In the genomic region with DNA sequence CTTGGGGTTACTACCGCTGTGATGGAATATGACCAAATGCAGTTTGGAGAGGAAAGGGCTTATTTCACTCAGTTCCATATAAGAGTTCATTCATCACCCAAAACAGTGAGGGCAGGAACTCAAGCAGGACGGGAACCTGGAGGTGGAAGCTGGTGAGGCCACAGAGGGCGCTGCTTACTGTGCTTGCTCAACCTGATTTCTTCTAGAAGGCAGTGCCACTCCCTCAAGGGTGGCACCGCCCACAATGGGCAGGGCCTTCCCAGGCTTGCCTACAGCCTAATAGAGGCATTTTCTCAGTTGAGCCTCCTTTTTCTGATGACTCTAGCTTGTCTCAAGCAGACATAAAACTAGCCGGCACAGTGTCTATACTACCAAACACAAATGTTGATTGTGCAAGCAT, we compare ENCODE assay signal across 8 mouse cellular contexts. TPM values are rescaled to one million over a fixed set of nuclear protein-coding genes. Genes with fewer than 3 reads are reported as not detected.
DNase-seq lines count a peak whose midpoint lies in the region; ATAC-seq and TF ChIP-seq lines count a peak whose summit lies in the region.

No protein-coding gene starts in this region.

- H3K27me3 ChIP-seq in CH12.LX (replicated peaks) = no peaks in the 10 kb centered on the region
- H3K27me3 ChIP-seq in kidney, embryonic 16.5 days (ENCODE audit: insufficient read depth, low read length) = no peaks in the 10 kb centered on the region
- no peaks in the 10 kb centered on the region for H3K27me3 ChIP-seq in megakaryocyte, embryonic 14.5 days (replicated peaks)
- no peaks in the 10 kb centered on the region for H3K27me3 ChIP-seq in midbrain, embryonic 10.5 days (ENCODE audit: low read depth, poor library complexity, severe bottlenecking)

- H3K9ac ChIP-seq in CH12.LX (ENCODE audit: insufficient read depth, low read depth) = no peak overlapping the region
- no peak overlapping the region for H3K9ac ChIP-seq in kidney, embryonic 16.5 days (replicated peaks; ENCODE audit: low read length)

- peak; percentile 67 for TF ChIP-seq RAD21 in CH12.LX (IDR thresholded peaks at IDR 0.05; ENCODE audit: low read depth, low read length)

- no peaks in the 10 kb centered on the region for H3K9me3 ChIP-seq in CH12.LX (replicated peaks; ENCODE audit: low read length)
- no peaks in the 10 kb centered on the region for H3K9me3 ChIP-seq in kidney, embryonic 16.5 days (ENCODE audit: low read length)
- H3K9me3 ChIP-seq in megakaryocyte, embryonic 14.5 days = no peaks in the 10 kb centered on the region
- no peaks in the 10 kb centered on the region for H3K9me3 ChIP-seq in midbrain, embryonic 10.5 days (replicated peaks)

- H3K36me3 ChIP-seq in CH12.LX (replicated peaks in 1 of 2; ENCODE audit: control insufficient read depth in 1 of 2, insufficient read depth in 1 of 2, low read length in 1 of 2) = peaks cover 17 to 25% of the 10 kb centered on the region in 2 experiments
- H3K36me3 ChIP-seq in kidney, embryonic 16.5 days (ENCODE audit: insufficient read depth, low read length) = peaks cover 4% of the 10 kb centered on the region; the same call in 1 of the 2 replicates
- peaks cover 37% of the 10 kb centered on the region for H3K36me3 ChIP-seq in megakaryocyte, embryonic 14.5 days (replicated peaks; ENCODE audit: low read length)
- no peaks in the 10 kb centered on the region for H3K36me3 ChIP-seq in midbrain, embryonic 10.5 days

- 0 out of 2 replicates have a peak, but pooled peaks have one; percentile 16 for ATAC-seq in kidney, embryonic 16.5 days (ENCODE audit: low FRiP score, low TSS enrichment)

- dilution Hi-C loops in CH12.LX (cut with MboI; ENCODE audit: extremely low pct_ligation_motif_present, extremely low pct_unique_long_range_greater_than_20kb, low sequenced_read_pairs) = no loop called here

- TF ChIP-seq POLR2A in CH12.LX (IDR thresholded peaks at IDR 0.05; ENCODE audit: low read depth, low read length) = no peak

- in situ Hi-C loops in CH12.LX (cut with MboI; ENCODE audit: low pct_ligation_motif_present, low pct_unique_long_range_greater_than_20kb, low sequenced_read_pairs) = no loop called here

- TF ChIP-seq CTCF in CH12.LX (conservative IDR thresholded peaks at IDR 0.05 in 1 of 2, IDR thresholded peaks at IDR 0.05 in 1 of 2; ENCODE audit: low read depth in 2 of 2, low read length in 2 of 2) = peak in 1 of 2 experiments; percentile 68; a peak in 2 of 4 replicates

- H3K4me2 ChIP-seq in CH12.LX (ENCODE audit: insufficient read depth, low read depth, poor library complexity, severe bottlenecking) = no peak overlapping the region
- no peak overlapping the region for H3K4me2 ChIP-seq in kidney, embryonic 16.5 days (replicated peaks; ENCODE audit: low read depth, low read length)

- H3K27ac ChIP-seq in CH12.LX (ENCODE audit: insufficient read depth, low read depth) = no peak overlapping the region
- H3K27ac ChIP-seq in kidney, embryonic 16.5 days (ENCODE audit: low read length) = no peak overlapping the region
- no peak overlapping the region for H3K27ac ChIP-seq in midbrain, embryonic 10.5 days (replicated peaks)

- no peak for TF ChIP-seq EP300 in CH12.LX (IDR thresholded peaks at IDR 0.05; ENCODE audit: low read length)

- peak; percentile 18 to 49 for DNase-seq in heart, adult 18-20 months
- no peak for DNase-seq in heart, adult 8-10 months (ENCODE audit: low spot score)
- peak; percentile 75 for DNase-seq in CH12.LX (ENCODE audit: extremely low read depth)
- DNase-seq in c-Kit-positive CD71-negative TER-119-negative erythroid progenitor cells, embryonic 14.5 days (ENCODE audit: low read depth) = peak; percentile 71
- DNase-seq in thymus, postnatal 25 days = peak; percentile 48
- no peak for DNase-seq in midbrain, embryonic 10.5 days (ENCODE audit: low spot score)

- peaks cover 0 to 13% of the 10 kb centered on the region in 2 experiments; a peak in 2 of 4 replicates for H3K4me1 ChIP-seq in CH12.LX (ENCODE audit: control insufficient read depth in 1 of 2, insufficient read depth in 2 of 2)
- no peaks in the 10 kb centered on the region for H3K4me1 ChIP-seq in kidney, embryonic 16.5 days (ENCODE audit: insufficient read depth, low read length)
- peaks cover 40% of the 10 kb centered on the region for H3K4me1 ChIP-seq in megakaryocyte, embryonic 14.5 days
- H3K4me1 ChIP-seq in midbrain, embryonic 10.5 days = no peaks in the 10 kb centered on the region

- no peaks in the 10 kb centered on the region for H3K79me2 ChIP-seq in CH12.LX (replicated peaks; ENCODE audit: control insufficient read depth, extremely low read depth, insufficient read depth, poor library complexity, severe bottlenecking)

- no peak overlapping the region for H3K4me3 ChIP-seq in CH12.LX (replicated peaks in 1 of 3; ENCODE audit: low read depth in 2 of 3, low read length in 2 of 3, poor library complexity in 1 of 3)
- H3K4me3 ChIP-seq in kidney, embryonic 16.5 days (ENCODE audit: low read length) = no peak overlapping the region
- peak overlapping the region; percentile 57 for H3K4me3 ChIP-seq in megakaryocyte, embryonic 14.5 days (replicated peaks)
- no peak overlapping the region for H3K4me3 ChIP-seq in midbrain, embryonic 10.5 days

- WGBS in kidney, embryonic 16.5 days = 28% methylated on average over 5 of the region's 5 CpGs
- WGBS in midbrain, embryonic 10.5 days = 22% methylated on average over 5 of the region's 5 CpGs

TF ChIP-seq in CH12.LX, 34 proteins besides CTCF, POLR2A, EP300 and RAD21:
- TF ChIP-seq ETS1 (conservative IDR thresholded peaks at IDR 0.05; ENCODE audit: low read depth, low read length) (no peak), SMC3 (IDR thresholded peaks at IDR 0.05; ENCODE audit: low read depth, low read length) (peak; percentile 49), KAT2A (IDR thresholded peaks at IDR 0.05; ENCODE audit: insufficient replicate concordance, low read length) (no peak)

RNA-seq across cellular contexts. Expression of gene Retn, which starts 9.8 kb away (rescaled TPM):
- total RNA-seq in heart, adult 18-20 months (2021) = 10 to 100 TPM in 1 of 2 experiments, 1 to 10 TPM in 1; 5.1 to 17.7 TPM
- total RNA-seq in heart, adult 8-10 months (2022) = 1 to 10 TPM in 2 of 4 experiments, under 1 TPM in 2; 0.38 to 1.9 (median 1.3) TPM
- total RNA-seq in CH12.LX (2012; rRNA removed) (not detected in 2 replicates), CH12.LX (2014; rRNA removed) (not detected in 2 replicates)
- polyA plus RNA-seq in CH12.LX (2012; ENCODE audit: insufficient read length, low read depth) = 0.27 TPM in 1 of 2 replicates, not detected in the other
- polyA plus RNA-seq in kidney, embryonic 16.5 days (2015; fragmentation: Nextera tagmentation; extraction: Ambion mirVana) = 0.31 and 0.55 TPM in 2 replicates
- 0.39 TPM in 1 of 2 replicates, not detected in the other for polyA plus RNA-seq in megakaryocyte, embryonic 14.5 days (2012; ENCODE audit: insufficient read depth, low replicate concordance)
- 0.20 and 0.21 TPM in 2 replicates for polyA plus RNA-seq in midbrain, embryonic 10.5 days (2016; fragmentation: Nextera tagmentation; extraction: Ambion mirVana)

RNA-seq across cellular contexts. Expression of gene Stxbp2, which starts 15.0 kb away (rescaled TPM):
- 1 to 10 TPM; 4.3 to 9.3 TPM for total RNA-seq in heart, adult 18-20 months (2021)
- total RNA-seq in heart, adult 8-10 months (2022) = 1 to 10 TPM; 4.6 to 7.7 (median 5.6) TPM
- total RNA-seq in CH12.LX (2012; rRNA removed) (92.1 and 123 TPM in 2 replicates), CH12.LX (2014; rRNA removed) (53.9 and 60.9 TPM in 2 replicates)
- 136 and 149 TPM in 2 replicates for polyA plus RNA-seq in CH12.LX (2012; ENCODE audit: insufficient read length, low read depth)
- 102 and 105 TPM in 2 replicates for polyA plus RNA-seq in kidney, embryonic 16.5 days (2015; fragmentation: Nextera tagmentation; extraction: Ambion mirVana)
- polyA plus RNA-seq in megakaryocyte, embryonic 14.5 days (2012; ENCODE audit: insufficient read depth, low replicate concordance) = 533 and 675 TPM in 2 replicates
- 30.3 and 35.4 TPM in 2 replicates for polyA plus RNA-seq in midbrain, embryonic 10.5 days (2016; fragmentation: Nextera tagmentation; extraction: Ambion mirVana)

RNA-seq across cellular contexts. Expression of gene Mcemp1, which starts 19.8 kb away (rescaled TPM):
- under 1 TPM; 0.30 to 0.49 TPM for total RNA-seq in heart, adult 18-20 months (2021)
- total RNA-seq in heart, adult 8-10 months (2022) = 1 to 10 TPM in 1 of 4 experiments, not detected in 3; 3.5 TPM
- total RNA-seq in CH12.LX (2012; rRNA removed) = 0.17 TPM in 1 of 2 replicates, not detected in the other
- total RNA-seq in CH12.LX (2014; rRNA removed) = 0.39 and 0.66 TPM in 2 replicates
- 0.36 and 0.55 TPM in 2 replicates for polyA plus RNA-seq in CH12.LX (2012; ENCODE audit: insufficient read length, low read depth)
- 0.20 and 0.50 TPM in 2 replicates for polyA plus RNA-seq in kidney, embryonic 16.5 days (2015; fragmentation: Nextera tagmentation; extraction: Ambion mirVana)
- polyA plus RNA-seq in megakaryocyte, embryonic 14.5 days (2012; ENCODE audit: insufficient read depth, low replicate concordance) = 0.10 TPM in 1 of 2 replicates, not detected in the other
- 0.07 and 0.15 TPM in 2 replicates for polyA plus RNA-seq in midbrain, embryonic 10.5 days (2016; fragmentation: Nextera tagmentation; extraction: Ambion mirVana)

RNA-seq across cellular contexts. Expression of gene Pcp2, which starts 20.5 kb away (rescaled TPM):
- total RNA-seq in heart, adult 18-20 months (2021) = not detected
- total RNA-seq in heart, adult 8-10 months (2022) = not detected
- 0.29 and 0.38 TPM in 2 replicates for total RNA-seq in CH12.LX (2012; rRNA removed)
- total RNA-seq in CH12.LX (2014; rRNA removed) = not detected in 2 replicates
- polyA plus RNA-seq in CH12.LX (2012; ENCODE audit: insufficient read length, low read depth) = 0.56 TPM in 1 of 2 replicates, not detected in the other
- polyA plus RNA-seq in kidney, embryonic 16.5 days (2015; fragmentation: Nextera tagmentation; extraction: Ambion mirVana) = 0.48 and 0.51 TPM in 2 replicates
- 11.1 TPM in 1 of 2 replicates, not detected in the other for polyA plus RNA-seq in megakaryocyte, embryonic 14.5 days (2012; ENCODE audit: insufficient read depth, low replicate concordance)
- 0.22 and 0.27 TPM in 2 replicates for polyA plus RNA-seq in midbrain, embryonic 10.5 days (2016; fragmentation: Nextera tagmentation; extraction: Ambion mirVana)

RNA-seq across cellular contexts. Expression of gene Pet100, which starts 24.5 kb away (rescaled TPM):
- total RNA-seq in heart, adult 18-20 months (2021) = 10 to 100 TPM; 75.5 to 95.8 TPM
- total RNA-seq in heart, adult 8-10 months (2022) = 100 to 1,000 TPM in 1 of 4 experiments, 10 to 100 TPM in 3; 84.2 to 104 (median 93.4) TPM
- total RNA-seq in CH12.LX (2012; rRNA removed) (70.2 and 85.3 TPM in 2 replicates), CH12.LX (2014; rRNA removed) (38.8 and 39.0 TPM in 2 replicates)
- 62.7 and 86.0 TPM in 2 replicates for polyA plus RNA-seq in CH12.LX (2012; ENCODE audit: insufficient read length, low read depth)
- polyA plus RNA-seq in kidney, embryonic 16.5 days (2015; fragmentation: Nextera tagmentation; extraction: Ambion mirVana) = 85.9 and 90.4 TPM in 2 replicates
- polyA plus RNA-seq in megakaryocyte, embryonic 14.5 days (2012; ENCODE audit: insufficient read depth, low replicate concordance) = 58.2 and 85.9 TPM in 2 replicates
- polyA plus RNA-seq in midbrain, embryonic 10.5 days (2016; fragmentation: Nextera tagmentation; extraction: Ambion mirVana) = 94.0 and 97.3 TPM in 2 replicates

Comparison
In these comparisons a context has a peak if more than half of its experiments do, and no peak if none do; other contexts are left out.
1. DNase-seq: peak in heart, adult 18-20 months (2 of 2), CH12.LX (single experiment), c-Kit-positive CD71-negative TER-119-negative erythroid progenitor cells, embryonic 14.5 days (single experiment) and thymus, postnatal 25 days (single experiment); none in heart, adult 8-10 months (single experiment) and midbrain, embryonic 10.5 days (single experiment).